Mouse (Mus musculus): ENCODE measurements around the gene Olig3. TPM values are rescaled to one million over a fixed set of nuclear protein-coding genes. Genes with fewer than 3 reads are reported as not detected.

The Olig3 gene
- polyA plus RNA-seq, 1 experiment from 2014 or later, result not detected

- Histone ChIP-seq H3K4me2 (replicated peaks; ENCODE audit: low read depth) (no peak overlapping the region), H3K27ac (replicated peaks) (no peak overlapping the region), H3K4me1 (replicated peaks; ENCODE audit: control insufficient read depth, insufficient read depth) (no peaks in the 10 kb centered on the region), H3K36me3 (ENCODE audit: control insufficient read depth, insufficient read depth, low read length) (no peaks in the 10 kb centered on the region), H3K9me3 (ENCODE audit: control insufficient read depth, low read length) (no peaks in the 10 kb centered on the region), H3K4me3 (ENCODE audit: low read depth, low read length) (no peak overlapping the region), H3K9ac (ENCODE audit: low read length) (no peak overlapping the region), H3K27me3 (ENCODE audit: control insufficient read depth, insufficient read depth, low read length) (no peaks in the 10 kb centered on the region)
- TF ChIP-seq CTCF (IDR thresholded peaks at IDR 0.05; ENCODE audit: low read depth), result no peak
- TF ChIP-seq EP300 (optimal IDR thresholded peaks at IDR 0.05), result no peak
- DNase-seq (ENCODE audit: low spot score), result no peak
- WGBS, result 59% methylated on average over 3 of the region's 3 CpGs
- no peak for ATAC-seq (ENCODE audit: low FRiP score, low TSS enrichment)
These were observed 27.0 kb upstream of the Olig3 start for GRCm38 (mm10) chr10:19329191-19329777.

GRCm38 (mm10) chr10:19333425-19333824 lies 22.9 kb upstream of the Olig3 start:
- Histone ChIP-seq H3K9ac (ENCODE audit: low read length) (no peak overlapping the region), H3K4me1 (replicated peaks; ENCODE audit: control insufficient read depth, insufficient read depth) (no peaks in the 10 kb centered on the region), H3K9me3 (ENCODE audit: control insufficient read depth, low read length) (no peaks in the 10 kb centered on the region), H3K4me3 (ENCODE audit: low read depth, low read length) (no peak overlapping the region), H3K27ac (replicated peaks) (no peak overlapping the region), H3K27me3 (ENCODE audit: control insufficient read depth, insufficient read depth, low read length) (no peaks in the 10 kb centered on the region), H3K4me2 (replicated peaks; ENCODE audit: low read depth) (no peak overlapping the region), H3K36me3 (ENCODE audit: control insufficient read depth, insufficient read depth, low read length) (no peaks in the 10 kb centered on the region)
- TF ChIP-seq CTCF (IDR thresholded peaks at IDR 0.05; ENCODE audit: low read depth) (no peak), EP300 (optimal IDR thresholded peaks at IDR 0.05) (no peak)
- WGBS, result 71% methylated on average over 1 of the region's 1 CpGs
- no peak for ATAC-seq (ENCODE audit: low FRiP score, low TSS enrichment)
- DNase-seq (ENCODE audit: low spot score), result no peak

- H3K4me1 ChIP-seq (replicated peaks; ENCODE audit: control insufficient read depth, insufficient read depth), result no peaks in the 10 kb centered on the region
- no peak overlapping the region for H3K4me2 ChIP-seq (replicated peaks; ENCODE audit: low read depth)
- H3K9me3 ChIP-seq (ENCODE audit: control insufficient read depth, low read length), result no peaks in the 10 kb centered on the region
- DNase-seq (ENCODE audit: low spot score), result no peak
- ATAC-seq (ENCODE audit: low FRiP score, low TSS enrichment), result no peak
- no peak overlapping the region for H3K27ac ChIP-seq (replicated peaks)
- no peak overlapping the region for H3K9ac ChIP-seq (ENCODE audit: low read length)
- no peak for TF ChIP-seq CTCF (IDR thresholded peaks at IDR 0.05; ENCODE audit: low read depth)
- no peak for TF ChIP-seq EP300 (optimal IDR thresholded peaks at IDR 0.05)
- WGBS, result 12% methylated on average over 18 of the region's 18 CpGs
- H3K27me3 ChIP-seq (ENCODE audit: control insufficient read depth, insufficient read depth, low read length), result no peaks in the 10 kb centered on the region
- H3K36me3 ChIP-seq (ENCODE audit: control insufficient read depth, insufficient read depth, low read length), result no peaks in the 10 kb centered on the region
- H3K4me3 ChIP-seq (ENCODE audit: low read depth, low read length), result no peak overlapping the region
These were observed 17.4 kb upstream of the Olig3 start for GRCm38 (mm10) chr10:19338695-19339630.

GRCm38 (mm10) chr10:19344039-19344438 lies 12.3 kb upstream of the Olig3 start:
- H3K4me1 ChIP-seq (replicated peaks; ENCODE audit: control insufficient read depth, insufficient read depth), result no peaks in the 10 kb centered on the region
- no peak overlapping the region for H3K9ac ChIP-seq (ENCODE audit: low read length)
- DNase-seq (ENCODE audit: low spot score), result no peak
- 86% methylated on average over 6 of the region's 6 CpGs for WGBS
- H3K27me3 ChIP-seq (ENCODE audit: control insufficient read depth, insufficient read depth, low read length), result no peaks in the 10 kb centered on the region; the same call in 1 of the 2 replicates
- H3K27ac ChIP-seq (replicated peaks), result no peak overlapping the region
- H3K9me3 ChIP-seq (ENCODE audit: control insufficient read depth, low read length), result no peaks in the 10 kb centered on the region
- no peak for ATAC-seq (ENCODE audit: low FRiP score, low TSS enrichment)
- TF ChIP-seq EP300 (optimal IDR thresholded peaks at IDR 0.05) (no peak), CTCF (IDR thresholded peaks at IDR 0.05; ENCODE audit: low read depth) (no peak)
- H3K4me2 ChIP-seq (replicated peaks; ENCODE audit: low read depth), result no peak overlapping the region
- H3K36me3 ChIP-seq (ENCODE audit: control insufficient read depth, insufficient read depth, low read length), result no peaks in the 10 kb centered on the region
- H3K4me3 ChIP-seq (ENCODE audit: low read depth, low read length), result no peak overlapping the region

- Histone ChIP-seq H3K27ac (replicated peaks) (no peak overlapping the region), H3K4me1 (replicated peaks; ENCODE audit: control insufficient read depth, insufficient read depth) (no peaks in the 10 kb centered on the region), H3K9ac (ENCODE audit: low read length) (no peak overlapping the region), H3K9me3 (ENCODE audit: control insufficient read depth, low read length) (no peaks in the 10 kb centered on the region), H3K36me3 (ENCODE audit: control insufficient read depth, insufficient read depth, low read length) (no peaks in the 10 kb centered on the region), H3K4me2 (replicated peaks; ENCODE audit: low read depth) (no peak overlapping the region), H3K27me3 (ENCODE audit: control insufficient read depth, insufficient read depth, low read length) (peaks cover 13% of the 10 kb centered on the region), H3K4me3 (ENCODE audit: low read depth, low read length) (no peak overlapping the region)
- DNase-seq (ENCODE audit: low spot score) (no peak), ATAC-seq (ENCODE audit: low FRiP score, low TSS enrichment) (no peak)
- WGBS, result 51% methylated on average over 3 of the region's 3 CpGs
- no peak for TF ChIP-seq CTCF (IDR thresholded peaks at IDR 0.05; ENCODE audit: low read depth)
- TF ChIP-seq EP300 (optimal IDR thresholded peaks at IDR 0.05), result no peak
These were observed 7.0 kb upstream of the Olig3 start for GRCm38 (mm10) chr10:19349326-19349725.
